Mouse (Mus musculus): ENCODE data around the gene Wbp2nl.

The Wbp2nl gene

GRCm38 (mm10) chr15:82319613-82320012 lies 20.9 kb downstream of the Wbp2nl start:
- no peak for DNase-seq (ENCODE audit: low spot score)

GRCm38 (mm10) chr15:82322195-82322594 lies 23.4 kb downstream of the Wbp2nl start:
- DNase-seq (ENCODE audit: low spot score), result no peak

- DNase-seq (ENCODE audit: low spot score), result no peak
Observed at GRCm38 (mm10) chr15:82325382-82325781, 26.6 kb downstream of the Wbp2nl start.

- no peak for DNase-seq (ENCODE audit: low spot score)
Observed at GRCm38 (mm10) chr15:82335194-82335593, 36.4 kb downstream of the Wbp2nl start.

GRCm38 (mm10) chr15:82336629-82337028 lies 37.9 kb downstream of the Wbp2nl start:
- no peak for DNase-seq (ENCODE audit: low spot score)

GRCm38 (mm10) chr15:82337875-82338274 lies 39.1 kb downstream of the Wbp2nl start:
- DNase-seq (ENCODE audit: low spot score), result no peak

GRCm38 (mm10) chr15:82338593-82339112 lies 39.9 kb downstream of the Wbp2nl start, which contains the start of the genes Naga, Pheta2 and Smdt1:
TSS of gene Naga (minus strand) at chr15:82338925.
TSS of gene Pheta2 (plus strand) at chr15:82338942.
TSS of gene Smdt1 (plus strand) at chr15:82338959.
- DNase-seq (ENCODE audit: low spot score), result peak; percentile 95

GRCm38 (mm10) chr15:82339150-82339549 lies 40.4 kb downstream of the Wbp2nl start:
- no peak for DNase-seq (ENCODE audit: low spot score)

GRCm38 (mm10) chr15:82339634-82340254 lies 41.0 kb downstream of the Wbp2nl start:
- DNase-seq (ENCODE audit: low spot score), result no peak

GRCm38 (mm10) chr15:82340414-82341035 lies 41.8 kb downstream of the Wbp2nl start:
- DNase-seq (ENCODE audit: low spot score), result no peak

- DNase-seq (ENCODE audit: low spot score), result no peak
Observed at GRCm38 (mm10) chr15:82341036-82341501, 42.3 kb downstream of the Wbp2nl start.

GRCm38 (mm10) chr15:82341675-82342542 lies 43.2 kb downstream of the Wbp2nl start:
- no peak for DNase-seq (ENCODE audit: low spot score)

- DNase-seq (ENCODE audit: low spot score), result no peak
Observed at GRCm38 (mm10) chr15:82342543-82342935, 43.8 kb downstream of the Wbp2nl start.

- no peak for DNase-seq (ENCODE audit: low spot score)
Observed at GRCm38 (mm10) chr15:82343368-82344287, 44.9 kb downstream of the Wbp2nl start.

GRCm38 (mm10) chr15:82344971-82345370 lies 46.2 kb downstream of the Wbp2nl start:
- no peak for DNase-seq (ENCODE audit: low spot score)

- peak; percentile 99 for DNase-seq (ENCODE audit: low spot score)
Observed at GRCm38 (mm10) chr15:82345820-82346470, 47.2 kb downstream of the Wbp2nl start.

GRCm38 (mm10) chr15:82346580-82347302 lies 48.0 kb downstream of the Wbp2nl start:
- DNase-seq (ENCODE audit: low spot score), result no peak

GRCm38 (mm10) chr15:82347303-82347676 lies 48.5 kb downstream of the Wbp2nl start:
- DNase-seq (ENCODE audit: low spot score), result no peak

- no peak for DNase-seq (ENCODE audit: low spot score)
Observed at GRCm38 (mm10) chr15:82347852-82348251, 49.1 kb downstream of the Wbp2nl start.
